Mouse (Mus musculus): Measurements from ENCODE around the gene Olfr628.
A peak's percentile ranks its signal among the peaks of the same experiment; 100 is the strongest.
"Not testable (repeated sequence)": the region's sequence is repeated elsewhere in the genome, so short reads cannot be mapped to it uniquely, and the experiment has no call there.

The Olfr628 gene

DNA sequence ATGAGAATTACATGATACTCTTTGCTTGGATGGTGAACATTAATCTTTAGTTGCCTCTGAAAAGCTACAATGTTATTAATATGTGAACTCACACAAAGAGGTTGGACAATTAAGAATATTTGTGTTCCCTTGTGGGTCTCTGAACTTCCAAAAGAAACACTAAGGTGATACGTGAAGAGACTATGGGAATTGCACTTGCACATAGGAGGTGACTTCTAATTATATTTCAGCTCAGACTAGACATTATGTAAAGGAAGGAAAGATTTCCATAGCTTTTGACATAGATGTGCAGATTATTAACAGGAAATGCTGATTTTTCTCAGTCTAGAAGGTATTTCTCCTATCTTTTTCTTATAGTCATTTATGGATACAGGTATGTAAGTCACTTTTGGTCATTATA is at the start of gene Olfr628:
Gene Olfr628, plus strand, starts transcription at position 301 of the 400 bp plus-strand sequence.
- no peak for DNase-seq (ENCODE audit: low spot score)

DNA sequence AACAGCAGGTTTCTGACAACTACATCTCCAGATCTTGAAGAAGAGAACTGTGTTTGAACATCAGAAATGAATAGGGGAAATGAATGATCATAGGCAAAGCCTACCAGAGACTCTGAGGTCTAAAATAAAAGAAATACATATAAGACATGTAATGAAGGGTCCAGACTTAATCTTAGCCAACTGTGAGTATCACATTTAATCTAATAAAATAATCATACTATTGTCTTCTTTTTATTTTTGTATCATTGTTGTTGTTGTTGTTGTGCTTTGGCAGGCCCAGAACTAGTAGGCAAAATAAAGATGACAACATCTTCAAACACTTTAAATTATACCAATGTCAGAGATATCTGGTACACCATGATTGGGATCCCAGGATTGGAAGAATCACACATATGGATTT is 47.8 kb upstream of the Olfr628 start, which contains the start of gene Olfr625-ps1:
Gene Olfr625-ps1, plus strand, starts transcription at position 301 of the 400 bp plus-strand sequence.
- no peak for DNase-seq (ENCODE audit: low spot score)

DNA sequence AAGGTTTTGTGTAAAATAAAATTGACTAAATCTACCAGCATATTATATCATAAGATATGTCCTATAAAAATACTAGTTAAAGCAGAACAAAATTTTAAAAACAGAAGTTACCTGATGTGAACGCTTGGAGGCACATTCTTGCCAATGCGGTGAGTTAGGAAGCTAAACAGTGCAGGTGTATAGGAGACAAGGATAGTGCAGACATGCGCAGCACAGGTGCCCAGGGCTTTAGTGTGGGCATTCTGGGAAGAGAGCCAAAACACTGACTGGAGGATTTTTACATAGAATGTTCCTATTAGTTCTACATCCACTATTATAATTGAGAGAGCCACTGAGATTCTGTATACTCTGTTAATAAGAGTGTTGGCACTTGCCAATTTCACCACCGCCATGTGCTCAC is 30.7 kb upstream of the Olfr628 start:
- DNase-seq (ENCODE audit: low spot score), result no peak

DNA sequence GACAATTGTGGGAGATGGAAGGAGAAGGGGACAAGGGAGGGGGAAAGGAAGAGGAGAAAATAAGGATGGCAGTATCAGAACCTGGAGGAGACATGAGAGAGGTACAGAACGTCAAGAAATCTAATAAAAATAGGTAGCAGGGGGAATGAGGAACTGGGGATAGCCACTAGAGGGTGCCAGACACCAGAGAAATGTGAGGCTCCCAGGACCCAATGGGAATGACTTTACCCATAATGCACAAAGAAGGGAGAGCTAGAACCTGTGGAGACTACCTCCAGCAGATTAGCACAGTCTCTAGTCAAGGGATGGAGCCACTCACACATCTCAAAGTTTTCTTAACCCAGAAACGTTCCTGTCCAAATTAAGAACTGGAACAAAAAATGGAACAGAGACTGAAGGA is 18.1 kb upstream of the Olfr628 start:
- DNase-seq (ENCODE audit: low spot score), result peak; percentile 16

DNA sequence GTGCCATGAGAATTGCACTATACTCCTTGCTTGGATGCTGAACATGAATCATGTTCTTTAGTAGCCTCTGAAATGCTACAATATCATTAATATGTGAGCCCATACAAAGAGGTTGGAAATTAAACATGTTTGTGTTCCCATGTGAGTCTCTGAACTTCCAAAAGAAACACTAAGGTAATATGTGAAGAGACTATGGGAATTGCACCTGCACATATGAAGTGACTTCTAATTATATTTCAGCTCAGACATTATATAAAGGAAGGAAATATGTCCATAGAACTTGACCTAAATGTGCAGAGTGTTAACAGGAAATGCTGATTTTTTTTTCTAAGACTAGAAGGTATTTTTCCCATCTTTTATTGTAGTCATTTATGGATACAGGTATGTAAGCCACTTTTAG is 15.8 kb upstream of the Olfr628 start, which contains the start of gene Olfr243:
Gene Olfr243, plus strand, starts transcription at position 301 of the 400 bp plus-strand sequence.
- DNase-seq (ENCODE audit: low spot score), result no peak

DNA sequence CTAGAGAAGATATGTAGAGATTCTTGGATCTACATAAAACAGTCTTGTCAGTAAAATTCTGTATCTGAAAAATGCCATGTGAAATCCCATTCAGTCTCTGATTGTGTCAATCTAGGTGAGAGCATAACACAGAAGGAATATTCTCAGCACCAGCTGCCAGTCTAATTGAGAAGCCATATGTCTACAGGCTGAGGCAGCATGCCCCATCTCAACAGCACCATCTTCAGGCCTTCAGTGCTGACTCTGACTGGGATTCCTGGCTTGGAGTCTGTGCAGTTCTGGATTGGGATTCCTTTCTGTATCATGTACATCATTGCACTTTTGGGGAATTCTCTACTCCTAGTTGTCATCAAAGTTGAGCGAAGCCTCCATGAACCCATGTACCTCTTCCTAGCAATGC is 13.8 kb upstream of the Olfr628 start:
- not testable (repeated sequence) for DNase-seq (ENCODE audit: low spot score)

DNA sequence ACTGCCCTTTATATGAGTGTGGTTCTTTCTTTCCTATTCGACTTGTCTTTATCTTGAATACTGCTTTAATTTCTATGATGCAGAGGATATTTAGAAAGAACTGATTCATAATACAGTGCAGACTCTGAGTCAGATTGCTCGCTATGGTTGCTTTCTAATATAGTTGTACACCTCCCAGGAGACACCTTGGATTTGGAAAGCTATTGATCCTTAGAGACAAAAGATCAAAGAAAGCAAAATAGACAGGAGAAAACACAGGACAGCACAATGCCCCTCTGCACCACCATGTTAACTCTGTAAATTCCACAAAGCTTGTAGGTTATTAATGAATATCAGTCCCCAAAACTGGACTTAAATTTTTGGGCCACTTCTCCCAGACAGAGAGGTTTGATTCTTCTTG is 14.7 kb downstream of the Olfr628 start, which contains the start of gene Olfr629:
Gene Olfr629, minus strand, starts transcription at position 101 of the 400 bp plus-strand sequence.
- no peak for DNase-seq (ENCODE audit: low spot score)

DNA sequence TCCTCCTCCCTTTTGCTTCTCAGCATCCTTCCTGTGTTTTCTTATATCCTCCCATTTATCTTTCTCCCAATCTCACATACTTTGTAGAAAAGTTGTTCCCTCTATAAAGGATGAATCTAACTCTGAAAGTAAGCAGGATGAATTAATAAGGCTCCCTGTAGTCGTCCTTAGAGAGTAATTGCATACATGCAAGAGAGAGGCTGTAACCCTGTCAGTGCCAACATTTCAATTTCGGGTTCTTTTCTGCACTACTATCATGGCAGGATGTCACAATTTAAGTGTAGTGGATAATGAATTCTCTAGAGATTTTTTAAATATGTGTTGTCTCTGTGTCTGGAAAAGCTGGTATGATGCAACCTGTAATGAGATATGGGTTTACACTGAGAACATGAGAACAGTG is 27.1 kb downstream of the Olfr628 start, which contains the start of gene Olfr630:
Gene Olfr630, minus strand, starts transcription at position 101 of the 400 bp plus-strand sequence.
- no peak for DNase-seq (ENCODE audit: low spot score)

DNA sequence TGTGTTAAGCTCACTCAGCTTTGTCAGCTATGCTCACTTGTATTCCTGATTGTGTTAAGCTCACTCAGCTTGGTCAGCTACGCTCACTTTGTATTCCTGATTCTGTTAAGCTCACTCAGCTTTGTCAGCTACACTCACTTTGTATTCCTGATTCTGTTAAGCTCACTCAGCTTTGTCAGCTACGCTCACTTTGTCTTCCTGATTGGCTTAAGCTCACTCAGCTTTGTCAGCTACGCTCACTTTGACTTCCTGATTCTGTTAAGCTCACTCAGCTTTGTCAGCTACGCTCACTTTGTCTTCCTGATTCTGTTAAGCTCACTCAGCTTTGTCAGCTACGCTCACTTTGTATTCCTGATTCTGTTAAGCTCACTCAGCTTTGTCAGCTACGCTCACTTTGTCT is 32.0 kb downstream of the Olfr628 start:
- DNase-seq (ENCODE audit: low spot score), result not testable (repeated sequence)

DNA sequence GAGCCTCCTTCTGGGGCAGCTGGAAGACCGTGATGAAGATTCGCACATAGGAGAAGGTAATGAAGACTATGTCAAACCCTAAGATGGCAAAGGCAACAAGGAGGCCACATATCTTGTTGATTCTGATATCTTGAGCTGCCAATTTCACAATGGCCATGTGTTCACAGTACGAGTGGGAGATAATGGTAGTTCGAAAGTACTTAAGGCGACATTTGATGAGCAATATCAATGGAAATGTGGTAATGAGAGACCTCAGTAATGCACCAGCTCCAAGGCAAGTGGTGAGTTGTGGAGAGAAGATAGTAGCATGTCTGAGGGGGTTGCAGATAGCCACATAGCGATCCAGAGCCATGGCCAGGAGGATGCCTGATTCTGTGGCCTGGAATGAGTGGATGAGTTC is 37.5 kb downstream of the Olfr628 start:
- DNase-seq (ENCODE audit: low spot score), result not testable (repeated sequence)

DNA sequence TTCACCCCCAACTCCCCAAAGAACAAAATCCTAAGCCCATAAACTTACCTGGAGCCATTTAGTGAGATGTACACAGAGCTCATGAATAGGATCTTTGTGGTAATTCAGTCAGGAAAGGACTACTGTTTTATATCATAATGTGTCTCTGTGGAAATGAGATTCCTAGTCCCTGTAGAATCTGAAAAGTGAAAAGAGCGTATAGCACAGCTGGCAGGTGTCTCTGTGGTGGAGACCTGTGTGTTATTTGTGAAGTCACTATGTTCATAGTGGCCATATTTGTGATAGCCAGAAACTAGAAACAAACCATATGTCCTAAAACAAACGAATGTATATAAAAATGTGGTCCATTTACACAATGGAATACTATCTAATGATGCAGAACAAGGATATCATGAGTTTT is 41.3 kb downstream of the Olfr628 start, which contains the start of gene Olfr69:
Gene Olfr69, minus strand, starts transcription at position 101 of the 400 bp plus-strand sequence.
- DNase-seq (ENCODE audit: low spot score), result no peak

DNA sequence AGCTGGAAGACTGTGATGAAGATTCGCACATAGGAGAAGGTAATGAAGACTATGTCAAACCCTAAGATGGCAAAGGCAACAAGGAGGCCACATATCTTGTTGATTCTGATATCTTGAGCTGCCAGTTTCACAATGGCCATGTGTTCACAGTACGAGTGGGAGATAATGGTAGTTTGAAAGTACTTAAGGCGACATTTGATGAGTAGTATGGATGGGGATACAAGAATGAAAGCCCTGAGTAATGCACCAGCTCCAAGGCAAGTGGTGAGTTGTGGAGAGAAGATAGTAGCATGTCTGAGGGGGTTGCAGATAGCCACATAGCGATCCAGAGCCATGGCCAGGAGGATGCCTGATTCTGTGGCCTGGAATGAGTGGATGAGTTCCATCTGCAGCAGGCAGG is 47.5 kb downstream of the Olfr628 start:
- DNase-seq (ENCODE audit: low spot score), result peak; percentile 18

DNA sequence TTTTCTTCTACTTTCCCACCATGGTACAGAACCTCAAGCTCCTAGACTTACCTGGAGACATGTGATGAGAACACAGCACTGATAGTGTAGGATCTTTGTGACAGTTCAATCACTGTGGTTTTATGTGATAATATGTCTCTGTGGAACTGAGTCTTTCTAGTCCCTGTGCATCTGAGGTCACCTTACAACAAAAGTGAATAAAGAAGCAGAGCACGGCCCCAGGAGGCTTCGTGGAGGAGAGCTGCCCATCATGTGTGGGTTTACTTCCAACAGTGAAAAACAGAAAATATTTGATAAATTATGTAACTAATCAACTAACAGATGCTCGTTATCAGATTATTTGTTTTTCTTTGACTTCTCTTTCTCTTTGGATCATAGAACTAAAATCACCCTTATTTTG is 49.4 kb downstream of the Olfr628 start, which contains the start of gene Olfr68:
Gene Olfr68, minus strand, starts transcription at position 101 of the 400 bp plus-strand sequence.
- DNase-seq (ENCODE audit: low spot score), result no peak

All from c-Kit-positive CD71-positive TER-119-positive erythroid progenitor cells, embryonic 14.5 days (primary cell).